Mouse (Mus musculus): ENCODE data around the gene Ppp1r12a.
A peak's percentile ranks its signal among the peaks of the same experiment; 100 is the strongest.

The Ppp1r12a gene

DNA sequence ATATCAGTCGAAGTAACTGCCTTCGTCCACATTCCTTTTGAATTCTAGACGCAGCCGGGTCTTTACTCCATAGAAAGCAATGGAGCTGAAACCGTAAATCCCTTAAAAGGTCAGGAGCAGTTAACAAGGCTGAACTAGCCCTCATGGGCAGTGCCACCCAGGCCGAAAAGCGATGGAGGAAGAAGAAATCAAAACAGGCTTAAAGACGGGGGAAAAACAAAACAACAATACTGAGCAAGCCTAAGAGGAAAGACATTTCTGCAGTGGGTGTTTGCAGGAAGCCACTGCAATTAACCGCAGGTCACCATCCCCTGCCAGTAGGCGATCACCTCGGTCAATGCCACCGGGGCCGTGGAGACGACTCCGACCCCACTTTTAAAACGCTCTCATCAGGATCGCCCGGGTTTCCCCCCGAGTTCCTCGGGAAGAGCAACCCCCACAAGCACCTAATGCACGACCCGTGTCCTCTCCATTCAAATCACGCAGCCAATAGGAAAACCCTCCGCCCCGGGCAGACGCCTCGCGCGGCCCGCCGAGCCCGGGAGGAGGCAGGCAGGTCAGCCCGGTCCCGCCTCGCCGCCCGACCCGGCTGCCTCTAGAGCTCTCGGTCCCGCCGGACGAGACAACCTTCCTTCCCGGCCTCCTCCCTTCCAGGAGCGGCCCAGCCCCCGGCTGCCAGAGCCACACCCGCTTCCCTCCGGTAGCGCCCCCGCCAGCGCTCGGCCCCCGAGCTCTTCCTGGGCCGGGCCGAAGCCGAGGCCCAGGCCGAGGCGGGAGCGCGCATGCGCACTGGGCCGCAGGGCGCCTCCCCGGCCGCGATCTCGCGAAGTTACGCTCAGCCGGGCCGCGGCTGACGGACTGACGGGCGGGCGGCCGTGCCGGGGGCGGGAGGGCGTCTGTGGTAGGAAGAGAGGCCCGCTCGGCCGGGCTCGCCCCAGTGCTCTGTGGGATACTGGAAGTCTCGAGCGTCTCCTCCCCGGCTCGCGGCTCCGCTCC is at the start of gene Ppp1r12a:
TSS of gene Ppp1r12a (plus strand) at position 933 of the 996 bp plus-strand sequence.
- peak; percentile 96 for DNase-seq

DNA sequence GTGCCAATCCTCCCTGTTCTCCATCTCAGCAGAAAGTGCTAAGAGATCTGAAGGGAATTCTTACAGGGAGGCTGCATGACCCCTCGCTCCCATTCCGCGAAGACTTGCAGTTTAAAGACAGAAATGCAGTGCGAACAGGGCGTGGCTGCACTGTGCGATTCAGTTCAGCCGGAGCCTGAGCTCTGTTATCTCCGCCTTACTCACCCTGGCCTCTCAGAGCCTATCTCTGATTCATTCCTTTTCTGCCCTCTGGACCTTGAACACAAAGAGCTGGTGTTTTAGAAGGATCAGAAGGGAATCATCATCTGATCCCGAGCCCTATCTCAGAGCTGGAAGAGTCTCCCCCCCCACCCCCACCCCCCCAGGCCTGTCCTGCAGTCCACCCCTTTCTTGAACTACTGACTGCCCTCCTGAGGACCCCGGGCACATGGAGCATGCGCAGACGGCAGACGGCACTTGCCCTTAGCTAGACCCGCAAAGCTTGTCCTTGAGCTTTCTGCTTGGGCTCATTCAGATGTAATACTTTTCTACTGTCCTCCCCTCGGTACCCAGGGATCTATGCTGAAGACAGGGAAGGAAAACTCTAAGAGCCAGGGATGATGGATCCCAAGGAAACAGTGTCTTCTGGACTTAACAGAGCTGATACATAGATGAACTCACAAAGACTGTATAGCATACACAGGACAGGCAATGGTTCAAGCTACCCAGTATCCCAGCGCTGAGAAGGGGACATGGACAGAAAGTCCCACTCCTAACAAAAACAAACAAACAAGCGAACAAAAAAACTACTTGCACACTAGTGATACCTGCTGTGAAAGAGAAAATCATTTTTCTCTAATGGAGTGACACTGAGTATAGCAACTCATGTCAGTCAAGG is 48.4 kb upstream of the Ppp1r12a start:
- peak; percentile 22 for DNase-seq

- no peak for DNase-seq
Observed at GRCm38 (mm10) chr10:108118200-108119163, 43.5 kb upstream of the Ppp1r12a start.

- no peak for DNase-seq
Observed at GRCm38 (mm10) chr10:108119416-108119815, 42.6 kb upstream of the Ppp1r12a start.

- DNase-seq = no peak
Observed at GRCm38 (mm10) chr10:108124934-108125599, 36.9 kb upstream of the Ppp1r12a start.

GRCm38 (mm10) chr10:108129167-108129566 is 32.8 kb upstream of the Ppp1r12a start:
- DNase-seq = no peak

GRCm38 (mm10) chr10:108131858-108132257 is 30.1 kb upstream of the Ppp1r12a start:
- DNase-seq = no peak

DNA sequence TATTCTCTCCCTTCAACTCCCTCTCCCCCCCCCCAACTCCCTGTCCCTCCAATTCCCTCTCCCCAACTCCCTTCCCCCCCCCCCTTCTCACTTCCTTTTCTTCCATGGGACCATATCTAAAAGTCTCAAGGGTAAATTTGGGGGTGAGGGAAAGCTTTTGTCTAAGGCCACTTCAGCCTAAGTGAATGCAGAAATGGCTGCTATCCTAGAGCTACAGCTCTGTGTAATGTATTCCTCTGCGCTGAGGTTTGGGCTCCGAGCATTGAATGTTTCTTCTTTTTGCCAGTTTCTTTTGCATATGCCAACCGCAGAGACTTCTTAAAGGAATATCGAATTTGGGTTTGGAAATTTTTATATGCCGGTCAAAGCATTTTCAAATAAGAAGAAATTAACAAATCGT is 28.7 kb upstream of the Ppp1r12a start:
- DNase-seq = no peak

DNA sequence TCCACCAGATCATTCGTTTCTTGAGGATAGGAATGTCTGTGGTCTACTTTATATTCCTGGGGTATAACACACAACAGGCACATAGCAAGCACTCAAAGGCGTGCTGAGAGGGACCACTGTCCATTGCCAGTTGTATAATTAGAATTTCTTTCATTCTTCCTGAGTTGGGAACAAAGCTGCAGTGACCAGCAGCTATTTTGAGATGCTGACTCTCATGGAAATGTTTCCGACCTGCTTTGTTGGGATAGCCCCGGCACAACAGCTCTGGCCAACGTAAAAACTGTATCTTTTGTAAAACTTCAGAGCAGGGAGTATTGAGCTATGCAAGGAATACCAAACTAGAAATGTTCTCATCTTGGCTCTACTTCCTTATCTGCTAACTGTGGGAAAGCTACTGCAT is 28.2 kb upstream of the Ppp1r12a start:
- no peak for DNase-seq

DNA sequence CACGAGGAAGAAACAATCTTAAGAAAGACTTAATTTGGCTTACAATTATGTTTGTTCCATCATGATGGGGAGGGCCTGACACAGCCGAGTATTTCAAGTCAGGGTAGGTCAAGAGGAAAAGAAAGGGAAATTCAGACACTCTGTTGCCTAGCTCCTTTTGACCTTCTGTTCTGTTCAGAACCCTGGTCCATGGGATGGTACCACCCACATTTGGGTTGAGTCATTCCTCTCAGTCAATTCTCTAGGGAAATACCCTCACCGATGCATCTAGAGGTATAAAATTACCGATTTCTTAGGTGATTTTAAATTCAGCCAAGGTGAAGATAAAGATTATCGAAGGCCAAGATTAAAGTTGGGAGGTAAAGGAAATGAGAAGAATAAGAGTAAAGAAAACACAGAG is 23.6 kb upstream of the Ppp1r12a start:
- no peak for DNase-seq

GRCm38 (mm10) chr10:108139788-108140187 is 22.2 kb upstream of the Ppp1r12a start:
- no peak for DNase-seq

- no peak for DNase-seq
Observed at GRCm38 (mm10) chr10:108140742-108141141, 21.3 kb upstream of the Ppp1r12a start.

- DNase-seq = no peak
Observed at GRCm38 (mm10) chr10:108143991-108144525, 17.9 kb upstream of the Ppp1r12a start.

GRCm38 (mm10) chr10:108145701-108146100 is 16.3 kb upstream of the Ppp1r12a start:
- no peak for DNase-seq

DNA sequence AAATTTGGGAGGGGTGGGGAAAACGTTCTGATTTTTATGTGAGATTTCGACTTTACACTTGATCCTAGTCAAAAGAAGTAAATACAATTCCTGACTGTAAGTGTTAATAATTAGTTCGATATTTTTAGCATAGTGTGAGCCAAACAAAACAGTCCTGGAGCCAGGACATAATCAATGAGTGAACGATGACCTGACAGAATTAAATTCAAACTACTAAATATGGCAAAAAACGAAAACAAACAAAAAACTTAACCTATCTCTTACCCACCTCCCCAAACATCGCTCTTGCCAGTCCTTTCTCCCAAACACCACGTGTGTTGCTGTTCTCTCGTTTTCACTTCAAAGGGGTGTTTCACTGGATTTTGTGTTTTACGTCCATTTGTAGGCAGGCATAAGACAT is 15.0 kb upstream of the Ppp1r12a start:
- DNase-seq = no peak

DNA sequence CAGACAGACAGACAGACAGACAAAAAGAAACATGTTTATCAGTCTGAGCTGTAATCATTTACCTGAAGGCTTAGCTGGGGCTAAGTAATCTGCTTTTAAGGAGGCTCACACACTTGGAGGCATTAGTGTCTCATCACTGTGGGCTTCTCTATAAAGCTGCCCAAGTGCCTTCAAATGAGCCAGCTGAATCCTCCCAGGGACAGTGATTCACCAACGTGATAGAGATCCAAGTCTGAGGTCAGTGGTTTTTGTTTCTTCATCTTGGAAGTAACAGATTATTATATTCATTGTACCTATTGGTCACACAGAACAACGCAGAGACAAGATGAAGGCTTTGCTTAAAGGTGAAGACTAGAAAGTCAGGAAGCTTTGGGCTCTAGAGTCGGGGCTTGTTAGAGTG is 8.7 kb upstream of the Ppp1r12a start:
- no peak for DNase-seq

DNA sequence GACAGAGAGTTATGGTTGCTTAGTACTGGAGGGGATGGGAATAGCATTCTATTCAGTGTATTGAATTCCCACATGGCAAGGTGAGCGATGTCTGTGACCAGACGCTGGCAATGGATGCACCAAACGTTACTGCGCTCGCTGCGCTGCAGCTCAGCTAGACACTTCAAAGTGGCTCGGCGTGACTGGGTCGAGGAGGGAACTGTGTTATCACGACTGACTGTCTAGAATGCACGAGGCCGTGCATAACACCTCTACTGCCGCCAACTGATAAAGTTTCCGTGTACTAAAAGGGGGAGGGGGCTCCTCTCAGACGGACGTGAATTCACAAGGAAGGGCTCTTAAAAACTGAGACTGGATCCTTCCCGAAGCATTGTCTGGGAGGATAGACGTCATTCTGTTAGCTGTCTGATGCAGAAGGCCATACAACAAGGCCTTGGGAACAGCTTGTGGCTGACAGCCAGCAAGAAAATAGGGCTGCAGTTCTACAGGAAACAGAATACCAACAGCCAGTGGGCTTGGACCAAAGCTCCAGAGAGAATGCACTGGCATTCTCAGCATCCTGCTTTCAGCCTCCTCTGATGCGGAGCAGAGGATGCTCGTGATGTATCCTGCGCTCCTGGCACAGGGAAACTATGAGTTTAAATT is 6.8 kb upstream of the Ppp1r12a start:
- DNase-seq = peak; percentile 66

DNA sequence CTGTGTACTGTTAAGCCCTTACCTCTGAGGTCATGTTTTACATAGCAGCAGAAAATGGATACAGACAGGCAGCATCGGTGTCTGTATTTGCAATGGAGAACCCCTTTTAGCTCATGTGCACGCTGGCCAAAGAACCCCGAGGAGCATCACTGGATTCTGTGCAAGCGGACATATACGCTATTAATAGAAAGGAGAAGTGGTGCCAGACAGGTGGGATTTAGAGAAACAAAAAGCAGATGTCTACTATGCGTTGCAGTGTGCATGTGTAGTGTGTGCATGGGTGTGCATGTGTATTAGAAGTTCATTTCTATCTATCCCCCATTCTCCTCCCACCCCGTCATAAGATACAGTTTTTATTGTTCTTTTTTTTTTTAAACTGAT is 6.3 kb upstream of the Ppp1r12a start:
- no peak for DNase-seq

- DNase-seq = no peak
Observed at GRCm38 (mm10) chr10:108156128-108156527, 5.9 kb upstream of the Ppp1r12a start.

- no peak for DNase-seq
Observed at GRCm38 (mm10) chr10:108159002-108159401, 3.0 kb upstream of the Ppp1r12a start.
